Mouse (Mus musculus): ENCODE measurements around the gene Ampd3.

- TF ChIP-seq MXI1 (IDR thresholded peaks at IDR 0.05; ENCODE audit: low read depth, low read length): no peak
- no peak for TF ChIP-seq USF1 (IDR thresholded peaks at IDR 0.05; ENCODE audit: low read depth, low read length)
- peak in 1 of 2 experiments; percentile 57; a peak in 1 of 4 replicates for TF ChIP-seq POLR2A (IDR thresholded peaks at IDR 0.05; ENCODE audit: control insufficient read depth in 1 of 2, insufficient read depth in 1 of 2, low read depth in 1 of 2, low read length in 2 of 2, poor library complexity in 1 of 2)
- no peak for TF ChIP-seq RCOR1 (IDR thresholded peaks at IDR 0.05; ENCODE audit: low read depth, low read length)
- TF ChIP-seq NELFE (IDR thresholded peaks at IDR 0.05; ENCODE audit: low read depth, low read length): peak; percentile 42; the same call in 1 of the 2 replicates
- peak; percentile 60 for TF ChIP-seq TCF12 (IDR thresholded peaks at IDR 0.05; ENCODE audit: low read depth, low read length)
- TF ChIP-seq CTCF (IDR thresholded peaks at IDR 0.05 in 2 of 3, conservative IDR thresholded peaks at IDR 0.05 in 1 of 3; ENCODE audit: control insufficient read depth in 1 of 3, insufficient read depth in 1 of 3, low read depth in 2 of 3, low read length in 3 of 3, poor library complexity in 1 of 3, severe bottlenecking in 1 of 3): no peak
Observed at GRCm38 (mm10) chr7:110773204-110774002, 5.4 kb downstream of the Ampd3 start.
